Comparison of ENCODE assay signal across 38 mouse cellular contexts in the genomic region with DNA sequence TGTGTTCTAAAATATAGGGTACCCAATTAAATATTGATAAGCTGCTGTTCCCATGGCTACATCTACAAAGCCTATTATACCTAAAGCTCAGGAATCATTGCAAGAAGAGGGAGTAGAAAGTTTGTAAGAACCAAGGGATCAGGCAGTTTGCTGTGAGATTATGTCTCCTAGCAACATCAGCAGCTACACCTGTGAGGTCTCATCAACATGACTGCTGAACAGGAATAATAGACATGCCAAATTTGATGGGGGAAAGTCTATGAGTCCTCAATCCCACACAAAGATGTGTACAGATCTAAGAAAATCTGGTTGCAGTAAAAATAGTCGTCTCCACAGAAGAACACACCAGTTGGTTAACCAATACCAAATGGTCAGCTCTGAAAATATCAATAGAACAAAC. TPM values are rescaled to one million over a fixed set of nuclear protein-coding genes. Genes with fewer than 3 reads are reported as not detected.
A peak's percentile ranks its signal among the peaks of the same experiment; 100 is the strongest.
DNase-seq lines count a peak whose midpoint lies in the region; ATAC-seq lines count a peak whose summit lies in the region.
"Had no signal": no experiment of that assay in that cellular context is flagged by ENCODE, and none has a peak within 500 bp of the region (broad histone marks: within the 10 kb centered on the region; RNA-seq: fewer than 3 reads in every experiment).

No protein-coding gene starts in this region.

- H3K4me3 ChIP-seq in midbrain, embryonic 11.5 days (ENCODE audit: low read depth, low read length), result no peak overlapping the region
- H3K4me3 ChIP-seq in midbrain, embryonic 15.5 days, result no peak overlapping the region
- H3K4me3 ChIP-seq in heart, embryonic 11.5 days (ENCODE audit: low read depth, low read length), result no peak overlapping the region
- H3K4me3 ChIP-seq: embryonic facial prominence, embryonic 10.5 days; embryonic facial prominence, embryonic 13.5 days; erythroblast, embryonic 14.5 days; forebrain, embryonic 12.5 days; forebrain, embryonic 15.5 days; gastrocnemius, adult 2 months; heart, embryonic 12.5 days; heart, embryonic 15.5 days; hindbrain, embryonic 10.5 days; hindbrain, embryonic 13.5 days had no signal

- no peaks in the 10 kb centered on the region for H3K9me3 ChIP-seq in midbrain, embryonic 11.5 days (ENCODE audit: control insufficient read depth, low read length)
- H3K9me3 ChIP-seq in midbrain, embryonic 15.5 days, result no peaks in the 10 kb centered on the region
- no peaks in the 10 kb centered on the region for H3K9me3 ChIP-seq in heart, embryonic 11.5 days (replicated peaks; ENCODE audit: control insufficient read depth, low read length)
- H3K9me3 ChIP-seq: embryonic facial prominence, embryonic 10.5 days; embryonic facial prominence, embryonic 13.5 days; forebrain, embryonic 12.5 days; forebrain, embryonic 15.5 days; G1E; heart, embryonic 12.5 days; heart, embryonic 15.5 days; hindbrain, embryonic 10.5 days; hindbrain, embryonic 13.5 days had no signal

- no peak overlapping the region for H3K4me2 ChIP-seq in midbrain, embryonic 11.5 days
- H3K4me2 ChIP-seq in midbrain, embryonic 15.5 days, result no peak overlapping the region
- H3K4me2 ChIP-seq in heart, embryonic 11.5 days, result no peak overlapping the region
- H3K4me2 ChIP-seq: embryonic facial prominence, embryonic 13.5 days; forebrain, embryonic 12.5 days; forebrain, embryonic 15.5 days; heart, embryonic 12.5 days; heart, embryonic 15.5 days; hindbrain, embryonic 13.5 days had no signal

- no peak overlapping the region for H3K27ac ChIP-seq in midbrain, embryonic 11.5 days (ENCODE audit: low read depth, low read length)
- H3K27ac ChIP-seq in midbrain, embryonic 15.5 days, result no peak overlapping the region
- no peak overlapping the region for H3K27ac ChIP-seq in heart, embryonic 11.5 days (ENCODE audit: low read depth, low read length)
- H3K27ac ChIP-seq: embryonic facial prominence, embryonic 10.5 days; embryonic facial prominence, embryonic 13.5 days; forebrain, embryonic 12.5 days; forebrain, embryonic 15.5 days; gastrocnemius, adult 2 months; heart, embryonic 15.5 days; hindbrain, embryonic 10.5 days; hindbrain, embryonic 13.5 days had no signal

- no peaks in the 10 kb centered on the region for H3K36me3 ChIP-seq in midbrain, embryonic 11.5 days (ENCODE audit: control insufficient read depth, insufficient read depth, low read length)
- no peaks in the 10 kb centered on the region for H3K36me3 ChIP-seq in midbrain, embryonic 15.5 days (replicated peaks)
- no peaks in the 10 kb centered on the region for H3K36me3 ChIP-seq in heart, embryonic 11.5 days (ENCODE audit: control insufficient read depth, insufficient read depth, low read length)
- H3K36me3 ChIP-seq: embryonic facial prominence, embryonic 10.5 days; embryonic facial prominence, embryonic 13.5 days; forebrain, embryonic 12.5 days; forebrain, embryonic 15.5 days; G1E; heart, embryonic 12.5 days; heart, embryonic 15.5 days; hindbrain, embryonic 10.5 days; hindbrain, embryonic 13.5 days had no signal

- 35% methylated on average over 1 of the region's 1 CpGs for WGBS in midbrain, embryonic 11.5 days
- 25% methylated on average over 1 of the region's 1 CpGs for WGBS in midbrain, embryonic 15.5 days
- WGBS in heart, embryonic 11.5 days (ENCODE audit: insufficient replicate concordance), result 73% methylated on average over 1 of the region's 1 CpGs

- ATAC-seq in midbrain, embryonic 11.5 days (ENCODE audit: low FRiP score), result peak; percentile 38; the same call in 1 of the 2 replicates
- ATAC-seq in midbrain, embryonic 15.5 days (replicated peaks), result no peak; the same call in 1 of the 2 replicates
- no peak for ATAC-seq in heart, embryonic 11.5 days (replicated peaks; ENCODE audit: insufficient number of reproducible peaks, low FRiP score, low TSS enrichment)
- ATAC-seq: forebrain, embryonic 15.5 days; hindbrain, embryonic 16.5 days; Patski had no signal

- H3K9ac ChIP-seq in midbrain, embryonic 11.5 days (ENCODE audit: low read length), result no peak overlapping the region
- H3K9ac ChIP-seq in midbrain, embryonic 15.5 days, result no peak overlapping the region
- H3K9ac ChIP-seq in heart, embryonic 11.5 days (ENCODE audit: low read depth, low read length), result no peak overlapping the region
- H3K9ac ChIP-seq: embryonic facial prominence, embryonic 13.5 days; forebrain, embryonic 12.5 days; forebrain, embryonic 15.5 days; heart, embryonic 12.5 days; heart, embryonic 15.5 days; hindbrain, embryonic 13.5 days had no signal

- H3K27me3 ChIP-seq in midbrain, embryonic 11.5 days (ENCODE audit: control insufficient read depth, insufficient read depth, low read length), result no peaks in the 10 kb centered on the region
- H3K27me3 ChIP-seq in midbrain, embryonic 15.5 days (replicated peaks), result no peaks in the 10 kb centered on the region
- no peaks in the 10 kb centered on the region for H3K27me3 ChIP-seq in heart, embryonic 11.5 days (ENCODE audit: control insufficient read depth, insufficient read depth, low read length)
- H3K27me3 ChIP-seq: CH12.LX; embryonic facial prominence, embryonic 13.5 days; forebrain, embryonic 12.5 days; forebrain, embryonic 15.5 days; heart, embryonic 12.5 days; heart, embryonic 15.5 days; hindbrain, embryonic 13.5 days had no signal

- peaks cover 2% of the 10 kb centered on the region; the same call in 1 of the 2 replicates for H3K4me1 ChIP-seq in midbrain, embryonic 11.5 days (ENCODE audit: control insufficient read depth, insufficient read depth, low read length)
- H3K4me1 ChIP-seq in midbrain, embryonic 15.5 days, result no peaks in the 10 kb centered on the region
- no peaks in the 10 kb centered on the region for H3K4me1 ChIP-seq in heart, embryonic 11.5 days (ENCODE audit: control insufficient read depth, insufficient read depth, low read length)
- H3K4me1 ChIP-seq: embryonic facial prominence, embryonic 10.5 days; embryonic facial prominence, embryonic 13.5 days; forebrain, embryonic 12.5 days; forebrain, embryonic 15.5 days; heart, embryonic 12.5 days; heart, embryonic 15.5 days; hindbrain, embryonic 10.5 days; hindbrain, embryonic 13.5 days had no signal

- peak; percentile 4 for DNase-seq in layer of hippocampus, adult 11-12 months (ENCODE audit: low spot score)
- DNase-seq in layer of hippocampus, postnatal 25 days (ENCODE audit: extremely low spot score in 1 of 2, low spot score in 1 of 2), result no peak
- DNase-seq in midbrain, embryonic 11.5 days (ENCODE audit: low spot score, missing footprints), result no peak
- peak; percentile 12 for DNase-seq in brain, adult 2 months (ENCODE audit: low read depth, low spot score)
- peak; percentile 16 for DNase-seq in layer of hippocampus, adult 9-11 months
- DNase-seq in ovary, postnatal 36 days (ENCODE audit: low spot score), result no peak
- DNase-seq: adrenal gland, postnatal 10 days; adrenal gland, postnatal 36 days; B cell, adult 2 months; cerebellum, adult 11-12 months; cerebellum, adult 8-10 months; cerebellum, postnatal 10 days; cerebellum, postnatal 36 days; embryo, embryonic 11 days; gastrocnemius, adult 2 months; gastrocnemius, postnatal 14 days; heart, adult 11 months; heart, postnatal 10 days; heart, postnatal 36 days had no signal

RNA-seq across cellular contexts. Expression of a gene that starts 26.3 kb away (rescaled TPM):
- not detected for total RNA-seq in layer of hippocampus, postnatal 25 days (2021)
- polyA plus RNA-seq in midbrain, embryonic 11.5 days (2014; fragmentation: Nextera tagmentation; extraction: Ambion mirVana), result not detected in 2 replicates
- not detected in 2 replicates for polyA plus RNA-seq in midbrain, embryonic 15.5 days (2015; fragmentation: Nextera tagmentation; extraction: Ambion mirVana)
- not detected in 2 replicates for polyA plus RNA-seq in heart, embryonic 11.5 days (2014; fragmentation: Nextera tagmentation; extraction: Ambion mirVana)
- total RNA-seq: adrenal gland, adult 18-20 months; adrenal gland, postnatal 10 days; adrenal gland, postnatal 36 days; CH12.LX; gastrocnemius, adult 2 months; gastrocnemius, postnatal 14 days; gastrocnemius, postnatal 4 days; heart, adult 8-10 months; heart, postnatal 10 days; heart, postnatal 36 days had no signal
- polyA plus RNA-seq: cortical plate, adult 2 months; erythroblast, embryonic 14.5 days; forebrain, embryonic 15.5 days; G1E; heart, embryonic 12.5 days; heart, embryonic 15.5 days; hindbrain, embryonic 10.5 days; hindbrain, embryonic 13.5 days; Patski had no signal

RNA-seq across cellular contexts. Expression of a gene that starts 41.0 kb away (rescaled TPM):
- total RNA-seq in layer of hippocampus, postnatal 25 days (2021), result not detected
- not detected in 2 replicates for polyA plus RNA-seq in midbrain, embryonic 11.5 days (2014; fragmentation: Nextera tagmentation; extraction: Ambion mirVana)
- polyA plus RNA-seq in midbrain, embryonic 15.5 days (2015; fragmentation: Nextera tagmentation; extraction: Ambion mirVana), result 2.0 TPM in 1 of 2 replicates, not detected in the other
- polyA plus RNA-seq in heart, embryonic 11.5 days (2014; fragmentation: Nextera tagmentation; extraction: Ambion mirVana), result 0.66 TPM in 1 of 2 replicates, not detected in the other
- total RNA-seq: adrenal gland, adult 18-20 months; adrenal gland, postnatal 10 days; adrenal gland, postnatal 36 days; CH12.LX; gastrocnemius, adult 2 months; gastrocnemius, postnatal 14 days; gastrocnemius, postnatal 4 days; heart, postnatal 10 days; heart, postnatal 36 days had no signal
- polyA plus RNA-seq: embryonic facial prominence, embryonic 10.5 days; erythroblast, embryonic 14.5 days; forebrain, embryonic 15.5 days; G1E; hindbrain, embryonic 10.5 days; hindbrain, embryonic 13.5 days; hindbrain, embryonic 16.5 days had no signal

Comparison
In these comparisons a context has a peak if more than half of its experiments do, and no peak if none do; other contexts are left out.
1. DNase-seq: peak in layer of hippocampus, adult 11-12 months (single experiment), brain, adult 2 months (single experiment) and layer of hippocampus, adult 9-11 months (single experiment); none in layer of hippocampus, postnatal 25 days (0 of 2), midbrain, embryonic 11.5 days (single experiment) and ovary, postnatal 36 days (single experiment).